8 mouse cellular contexts compared by ENCODE assay signal in the genomic region with DNA sequence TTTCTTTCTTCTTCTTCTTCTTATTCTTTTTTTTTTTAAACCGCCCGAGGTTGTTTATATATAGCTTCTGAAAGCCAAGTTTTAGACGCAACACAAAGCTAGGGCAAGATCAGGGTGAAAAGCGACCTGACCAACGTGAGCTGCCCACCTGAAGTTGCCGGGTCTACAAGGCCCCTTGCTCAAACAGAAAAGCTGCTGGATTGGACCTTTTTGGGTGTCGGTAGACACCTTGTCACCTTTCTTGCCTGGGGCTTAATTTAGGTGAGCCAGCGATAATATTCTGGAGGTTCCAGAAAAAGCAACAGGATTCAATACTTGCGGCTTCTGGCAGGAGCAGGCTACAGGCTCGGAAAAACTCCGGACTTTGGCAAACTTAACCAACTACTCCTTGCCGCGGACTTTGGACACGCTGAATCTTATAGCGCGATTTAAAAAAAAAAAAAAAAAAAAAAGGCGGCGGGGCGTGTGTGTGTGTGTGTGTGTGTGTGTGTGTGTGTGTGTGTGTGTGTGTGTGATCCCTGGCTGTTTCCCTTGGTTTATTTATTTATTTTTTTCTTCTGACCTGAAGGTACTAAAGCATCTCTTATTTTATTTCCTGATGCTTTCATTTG.
A peak's percentile ranks its signal among the peaks of the same experiment; 100 is the strongest.
DNase-seq lines count a peak whose midpoint lies in the region; ATAC-seq and TF ChIP-seq lines count a peak whose summit lies in the region.

No protein-coding gene starts in this region.

- no peak for ATAC-seq in megakaryocyte, adult 5-6 weeks (ENCODE audit: poor library complexity, severe bottlenecking)
- no peak for ATAC-seq in stomach, embryonic 16.5 days (ENCODE audit: insufficient read depth, low FRiP score)

- H3K9ac ChIP-seq in stomach, embryonic 16.5 days (ENCODE audit: low read length), result peak overlapping the region; percentile 78

- H3K36me3 ChIP-seq in megakaryocyte, embryonic 14.5 days (replicated peaks; ENCODE audit: low read length), result peaks cover 69% of the 10 kb centered on the region
- H3K36me3 ChIP-seq in limb, embryonic 10.5 days, result no peaks in the 10 kb centered on the region
- H3K36me3 ChIP-seq in stomach, embryonic 16.5 days (ENCODE audit: control insufficient read depth, insufficient read depth, low read length), result no peaks in the 10 kb centered on the region

- TF ChIP-seq CTCF in gastrocnemius, adult 2 months (IDR thresholded peaks at IDR 0.05), result no peak

- no peak for DNase-seq in gastrocnemius, adult 2 months
- DNase-seq in gastrocnemius, postnatal 10 days, result no peak
- no peak for DNase-seq in limb, embryonic 10.5 days (ENCODE audit: low spot score)
- no peak for DNase-seq in spleen, postnatal 14 days (ENCODE audit: low spot score in 2 of 2)
- DNase-seq in thymus, postnatal 4 days, result no peak

- peak overlapping the region; percentile 99 for H3K4me2 ChIP-seq in stomach, embryonic 16.5 days (ENCODE audit: low read depth, low read length)

- H3K27ac ChIP-seq in gastrocnemius, adult 2 months, result peak overlapping the region; percentile 85
- no peak overlapping the region for H3K27ac ChIP-seq in limb, embryonic 10.5 days
- H3K27ac ChIP-seq in stomach, embryonic 16.5 days (ENCODE audit: low read length), result peak overlapping the region; percentile 46; the same call in 1 of the 2 replicates

- H3K4me3 ChIP-seq in gastrocnemius, adult 2 months, result peak overlapping the region; percentile 86
- H3K4me3 ChIP-seq in megakaryocyte, embryonic 14.5 days (replicated peaks), result peak overlapping the region; percentile 99
- H3K4me3 ChIP-seq in limb, embryonic 10.5 days, result peak overlapping the region; percentile 50
- peak overlapping the region; percentile 56 for H3K4me3 ChIP-seq in stomach, embryonic 16.5 days (replicated peaks; ENCODE audit: low read length)

- H3K27me3 ChIP-seq in megakaryocyte, embryonic 14.5 days (replicated peaks), result no peaks in the 10 kb centered on the region
- peaks cover 98% of the 10 kb centered on the region for H3K27me3 ChIP-seq in limb, embryonic 10.5 days (ENCODE audit: low read depth, poor library complexity, severe bottlenecking)
- H3K27me3 ChIP-seq in stomach, embryonic 16.5 days (ENCODE audit: control insufficient read depth, insufficient read depth, low read length), result peaks cover 24% of the 10 kb centered on the region

- intact Hi-C loops in gastrocnemius, adult 2 months (cut with DNase I), result loop anchor here (5.0 to 10.0 kb wide), 3 partner anchors 52 to 850 kb away; no protein-coding TSS in a partner anchor

- 3% methylated on average over 16 of the region's 19 CpGs for WGBS in limb, embryonic 10.5 days
- 4% methylated on average over 18 of the region's 19 CpGs for WGBS in stomach, embryonic 16.5 days

- H3K9me3 ChIP-seq in megakaryocyte, embryonic 14.5 days, result no peaks in the 10 kb centered on the region
- H3K9me3 ChIP-seq in limb, embryonic 10.5 days (replicated peaks), result no peaks in the 10 kb centered on the region
- H3K9me3 ChIP-seq in stomach, embryonic 16.5 days (replicated peaks; ENCODE audit: control insufficient read depth, low read length), result no peaks in the 10 kb centered on the region

- peaks cover 75% of the 10 kb centered on the region for H3K4me1 ChIP-seq in megakaryocyte, embryonic 14.5 days
- H3K4me1 ChIP-seq in limb, embryonic 10.5 days, result peaks cover 43% of the 10 kb centered on the region
- peaks cover 14% of the 10 kb centered on the region for H3K4me1 ChIP-seq in stomach, embryonic 16.5 days (ENCODE audit: control insufficient read depth, insufficient read depth, low read length)
